Mouse (Mus musculus): ENCODE results near the gene Klrg2.

Gene Klrg2

GRCm38 (mm10) chr6:38627486-38627885 lies 9.6 kb downstream of the Klrg2 start:
- no peak for DNase-seq

GRCm38 (mm10) chr6:38627081-38627480 lies 10.0 kb downstream of the Klrg2 start:
- DNase-seq: no peak

- DNase-seq: no peak
Observed at GRCm38 (mm10) chr6:38626086-38626485, 11.0 kb downstream of the Klrg2 start.

- DNase-seq: peak; percentile 29
Observed at GRCm38 (mm10) chr6:38624439-38624838, 12.6 kb downstream of the Klrg2 start.

DNA sequence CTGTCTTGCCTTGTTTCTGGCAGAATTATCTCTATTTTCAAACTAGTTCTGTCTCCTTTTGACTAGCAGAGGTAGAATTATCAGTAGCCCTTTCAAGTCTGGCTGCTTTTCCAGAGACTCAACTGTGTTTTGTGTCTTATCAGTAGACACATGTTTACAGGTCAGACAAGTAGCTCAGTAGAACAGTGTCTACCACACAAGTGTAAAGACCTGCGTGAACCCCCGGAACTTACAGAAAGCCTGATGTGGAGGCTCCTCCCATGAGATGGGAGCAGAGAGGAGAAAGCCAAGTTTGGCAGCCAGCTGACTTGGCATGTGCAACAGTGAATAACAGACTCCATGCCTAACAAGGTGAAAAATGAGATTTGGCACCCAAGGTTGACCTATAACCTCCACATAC lies 13.6 kb downstream of the Klrg2 start:
- no peak for DNase-seq

- DNase-seq: no peak
Observed at GRCm38 (mm10) chr6:38622406-38622805, 14.6 kb downstream of the Klrg2 start.

DNA sequence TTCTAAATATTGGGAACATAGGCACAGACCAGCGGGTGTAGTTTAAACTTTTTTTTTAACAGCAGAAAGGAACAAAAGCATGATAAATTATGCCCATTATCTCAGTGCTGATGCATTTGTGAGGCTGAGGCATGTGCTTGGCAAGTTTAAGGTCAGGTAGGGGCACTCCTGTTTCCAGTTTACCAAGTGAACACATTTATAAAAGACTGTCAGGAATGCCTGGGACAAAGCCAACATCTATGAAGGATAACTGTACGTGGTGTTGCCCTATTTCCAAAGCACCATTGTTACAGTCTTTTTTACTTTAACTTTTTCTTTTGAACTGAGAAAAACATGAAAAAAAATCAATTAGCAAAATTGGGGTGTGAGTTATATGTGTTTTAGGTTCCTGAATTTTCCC lies 27.1 kb downstream of the Klrg2 start:
- DNase-seq: no peak

GRCm38 (mm10) chr6:38597481-38597880 lies 39.6 kb downstream of the Klrg2 start:
- no peak for DNase-seq

GRCm38 (mm10) chr6:38581711-38582110 lies 55.3 kb downstream of the Klrg2 start:
- DNase-seq: no peak

GRCm38 (mm10) chr6:38580112-38580857 lies 56.8 kb downstream of the Klrg2 start:
- no peak for DNase-seq

GRCm38 (mm10) chr6:38576096-38576495 lies 60.9 kb downstream of the Klrg2 start:
- no peak for DNase-seq

Measured in lung, postnatal 10 days (tissue).